Mouse (Mus musculus) lung, postnatal 0 days (tissue): ENCODE measurements around the gene Crabp1. TPM values are rescaled to one million over a fixed set of nuclear protein-coding genes. Genes with fewer than 3 reads are reported as not detected.
A peak's percentile ranks its signal among the peaks of the same experiment; 100 is the strongest.

Experiments
- ATAC-seq: fragments of 200-750 bp; cut with Nextera tagmentation; 2 replicates; pipeline ENCODE4 v1.8.0; 2017; ENCODE audit warnings: moderate library complexity
- DNase-seq: peaks from one replicate; pipeline ENCODE4 v3.0.0-alpha.2; 2016; ENCODE audit warnings: low spot score
- H3K27ac ChIP-seq: fragments of 300-500 bp; sonication (generic); 2 replicates; pipeline ENCODE4 v1.5.1; 2014; ENCODE audit warnings: antibody characterized with exemption, mild to moderate bottlenecking, low read length, mixed read lengths
- H3K27me3 ChIP-seq: fragments of 300-500 bp; sonication (generic); replicated peaks from 2 replicates; pipeline ENCODE4 v1.6.1; 2014; ENCODE audit warnings: low read length, mixed read lengths; ENCODE audit not compliant: insufficient read depth
- H3K36me3 ChIP-seq: fragments of 300-500 bp; sonication (generic); 2 replicates; pipeline ENCODE4 v1.6.1; 2014; ENCODE audit warnings: low read length, mixed read lengths; ENCODE audit not compliant: insufficient read depth
- H3K4me1 ChIP-seq: fragments of 300-500 bp; sonication (generic); 2 replicates; pipeline ENCODE4 v1.6.1; 2014; ENCODE audit warnings: antibody characterized with exemption, low read depth, low read length, mixed read lengths; ENCODE audit not compliant: insufficient read depth
- H3K4me2 ChIP-seq: fragments of 300-500 bp; sonication (generic); replicated peaks from 2 replicates; pipeline ENCODE4 v1.6.1; 2014; ENCODE audit warnings: low read depth, mild to moderate bottlenecking, low read length, moderate library complexity, mixed read lengths
- H3K4me3 ChIP-seq: fragments of 300-500 bp; sonication (generic); 2 replicates; pipeline ENCODE4 v1.5.1; 2014; ENCODE audit warnings: low read depth, low read length
- H3K9ac ChIP-seq: fragments of 300-500 bp; sonication (generic); replicated peaks from 2 replicates; pipeline ENCODE4 v1.6.1; 2014; ENCODE audit warnings: low read depth, mild to moderate bottlenecking
- H3K9me3 ChIP-seq: fragments of 300-500 bp; sonication (generic); 2 replicates; pipeline ENCODE4 v1.6.1; 2016; ENCODE audit warnings: low read length, mixed read lengths
- CTCF ChIP-seq: IDR thresholded peaks from 2 replicates; pipeline ENCODE4 v1.5.1; 2016; ENCODE audit warnings: antibody characterized with exemption, mild to moderate bottlenecking
- EP300 ChIP-seq: IDR thresholded peaks from 2 replicates; pipeline ENCODE4 v1.6.1; 2016; ENCODE audit warnings: antibody characterized with exemption, mild to moderate bottlenecking, control low read depth
- WGBS: fragments of 180-500 bp; shearing (Covaris S2); extraction: QIAGEN DNeasy Blood & Tissue Kit; methylation state at CpG from one replicate; pipeline ENCODE4 v1.1.7; 2014; 5-methylcytosine and 5-hydroxymethylcytosine counted together
- polyA plus RNA-seq: library from polyadenylated mRNA; unstranded; fragments of >200 nt; fragmentation: Nextera tagmentation; extraction: Ambion mirVana; gene quantifications from 2 replicates; pipeline ENCODE4 v1.2.1, GENCODE M21; 2015

Gene Crabp1
- polyA plus RNA-seq, 1 experiment from 2014 or later: 2.6 TPM

GRCm38 (mm10) chr9:54764091-54764490 lies 457 bp upstream of the Crabp1 start:
- ATAC-seq (no peak), DNase-seq (no peak)
- Histone ChIP-seq H3K9me3 (no peaks in the 10 kb centered on the region), H3K27me3 (peaks cover 25% of the 10 kb centered on the region), H3K27ac (no peak overlapping the region), H3K4me2 (no peak overlapping the region), H3K36me3 (no peaks in the 10 kb centered on the region), H3K9ac (no peak overlapping the region), H3K4me1 (0 out of 2 replicates have a peak, but pooled peaks cover 4% of the 10 kb centered on the region), H3K4me3 (no peak overlapping the region)
- TF ChIP-seq EP300 (no peak), CTCF (no peak)
- 22% methylated on average over 12 of the region's 12 CpGs for WGBS

DNA sequence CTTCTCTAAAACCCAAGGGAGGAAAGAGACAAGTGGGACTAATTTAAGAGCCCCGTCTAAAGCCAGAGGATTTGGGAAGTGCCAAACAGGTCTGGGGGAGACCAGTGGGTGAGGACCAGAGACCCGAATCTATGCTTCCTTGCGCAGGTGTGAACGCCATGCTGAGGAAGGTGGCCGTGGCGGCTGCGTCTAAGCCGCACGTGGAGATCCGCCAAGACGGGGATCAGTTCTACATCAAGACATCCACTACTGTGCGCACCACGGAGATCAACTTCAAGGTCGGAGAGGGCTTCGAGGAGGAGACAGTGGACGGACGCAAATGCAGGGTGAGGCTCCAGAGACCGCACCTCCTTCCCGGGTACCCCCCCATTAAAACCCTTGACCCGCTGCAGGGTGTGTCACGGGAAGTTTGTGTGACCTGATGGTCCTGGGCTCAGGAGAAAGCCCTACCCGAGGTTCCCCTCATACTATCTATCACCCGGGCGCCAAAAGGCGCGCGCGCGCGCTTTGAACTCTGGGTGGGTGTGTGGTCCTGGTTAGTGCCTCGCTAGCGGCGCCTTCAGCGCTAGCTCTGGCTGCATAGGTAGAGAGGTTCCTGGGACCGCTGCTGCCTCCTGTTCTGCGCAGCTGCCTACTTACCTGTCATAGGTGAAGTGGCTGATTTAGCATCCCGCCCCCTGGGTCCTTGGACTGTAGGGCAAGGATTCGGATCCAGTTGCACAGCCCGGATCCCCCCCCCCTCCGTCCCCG lies 963 bp downstream of the Crabp1 start:
- Histone ChIP-seq H3K27me3 (peaks cover 25% of the 10 kb centered on the region), H3K36me3 (no peaks in the 10 kb centered on the region), H3K4me2 (peak overlapping the region; percentile 38), H3K4me3 (peak overlapping the region; percentile 16; the same call in 1 of the 2 replicates), H3K9me3 (no peaks in the 10 kb centered on the region), H3K27ac (no peak overlapping the region), H3K4me1 (0 out of 2 replicates have a peak, but pooled peaks cover 4% of the 10 kb centered on the region), H3K9ac (no peak overlapping the region)
- 0% methylated on average over 36 of the region's 41 CpGs for WGBS
- ATAC-seq: no peak
- no peak for DNase-seq
- no peak for TF ChIP-seq EP300

DNA sequence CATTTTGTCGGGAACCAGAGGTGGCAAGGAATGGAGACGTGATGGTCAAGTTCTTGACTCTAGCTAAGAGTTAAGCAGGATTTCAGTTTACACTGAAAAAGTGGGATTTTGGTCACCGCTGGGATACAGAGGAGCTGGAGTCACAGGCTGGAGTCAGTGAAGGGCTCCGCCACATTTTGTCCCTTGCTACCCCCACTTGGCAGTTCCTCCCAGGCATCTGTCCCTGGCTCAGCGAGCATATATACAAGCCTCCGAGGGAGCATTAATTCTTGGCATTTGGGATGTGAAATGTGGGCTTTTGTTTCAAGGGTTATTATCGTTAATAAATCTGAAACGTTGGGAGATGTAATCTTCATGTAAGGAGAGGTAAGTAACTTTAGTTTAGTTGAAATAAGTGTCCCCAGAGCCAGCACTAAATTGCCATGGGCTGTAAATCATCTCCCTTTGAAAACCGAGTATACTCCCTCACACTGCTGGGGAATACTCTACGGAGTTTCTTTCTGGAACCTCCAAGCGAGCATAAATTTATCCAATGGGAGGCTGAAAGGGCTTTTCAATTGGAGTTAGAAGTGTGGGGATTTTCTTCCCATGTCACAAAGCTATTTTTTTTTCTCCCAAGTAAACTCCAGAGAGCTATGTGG lies 5.7 kb downstream of the Crabp1 start:
- TF ChIP-seq EP300 (no peak), CTCF (no peak)
- Histone ChIP-seq H3K4me1 (no peaks in the 10 kb centered on the region), H3K9ac (no peak overlapping the region), H3K4me2 (no peak overlapping the region), H3K27ac (no peak overlapping the region), H3K36me3 (no peaks in the 10 kb centered on the region), H3K27me3 (peaks cover 8% of the 10 kb centered on the region), H3K4me3 (no peak overlapping the region), H3K9me3 (no peaks in the 10 kb centered on the region)
- DNase-seq (no peak), ATAC-seq (no peak)
- WGBS: 68% methylated on average over 11 of the region's 11 CpGs

DNA sequence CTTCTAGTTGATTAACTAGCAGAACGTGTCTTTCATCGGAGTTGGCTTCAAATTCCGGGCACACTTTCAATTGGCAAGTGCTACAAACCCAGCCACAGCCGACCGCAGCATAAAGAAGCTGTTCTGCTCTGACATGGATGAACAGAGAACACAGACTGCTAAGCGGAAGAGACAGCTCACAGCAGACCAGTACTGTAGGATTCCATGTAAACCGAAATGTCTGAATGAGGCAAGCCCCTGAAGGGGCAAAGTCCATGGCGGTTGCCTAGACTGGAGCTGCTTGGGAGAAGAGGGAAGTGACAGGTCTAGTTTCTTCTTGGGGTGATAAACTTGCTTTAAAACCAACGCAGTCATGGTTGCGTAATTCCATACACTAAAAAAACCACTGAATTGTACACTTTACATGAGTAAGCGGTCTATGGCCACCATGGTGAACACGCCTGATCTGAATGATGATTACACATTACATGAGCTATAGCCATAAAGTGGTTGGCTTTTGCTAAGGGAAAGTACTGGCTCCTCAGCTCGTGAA lies 12.0 kb downstream of the Crabp1 start:
- TF ChIP-seq EP300: no peak
- TF ChIP-seq CTCF: no peak
- no peak overlapping the region for H3K27ac ChIP-seq
- H3K9ac ChIP-seq: no peak overlapping the region
- no peak overlapping the region for H3K4me3 ChIP-seq
- no peak overlapping the region for H3K4me2 ChIP-seq
- H3K9me3 ChIP-seq: no peaks in the 10 kb centered on the region
- ATAC-seq (no peak), DNase-seq (peak; percentile 17)
- H3K4me1 ChIP-seq: no peaks in the 10 kb centered on the region
- WGBS: 70% methylated on average over 13 of the region's 13 CpGs
- H3K27me3 ChIP-seq: no peaks in the 10 kb centered on the region
- no peaks in the 10 kb centered on the region for H3K36me3 ChIP-seq

DNA sequence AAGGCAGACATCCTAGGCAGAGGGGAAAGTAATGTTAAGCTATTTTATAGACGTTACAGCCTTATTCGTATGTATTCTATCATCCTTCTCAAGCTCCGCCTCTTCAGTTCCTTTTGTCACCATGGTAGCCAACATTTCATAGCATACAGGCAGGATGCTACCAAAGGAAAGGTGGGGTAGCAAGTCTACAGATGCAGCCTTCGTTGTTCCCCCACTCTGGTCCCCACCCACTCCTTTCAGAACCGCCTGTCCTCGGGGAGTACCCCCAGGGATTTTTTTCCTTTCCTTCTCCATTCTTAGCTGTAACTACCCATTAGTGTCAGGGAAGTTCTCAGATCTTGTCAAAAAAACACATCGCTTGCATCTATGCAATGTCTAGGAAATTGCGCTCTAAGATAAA lies 14.7 kb downstream of the Crabp1 start:
- Histone ChIP-seq H3K27ac (no peak overlapping the region), H3K36me3 (no peaks in the 10 kb centered on the region), H3K4me2 (no peak overlapping the region), H3K4me1 (no peaks in the 10 kb centered on the region), H3K9me3 (no peaks in the 10 kb centered on the region), H3K4me3 (no peak overlapping the region), H3K27me3 (no peaks in the 10 kb centered on the region), H3K9ac (no peak overlapping the region)
- TF ChIP-seq EP300: no peak
- no peak for TF ChIP-seq CTCF
- no peak for DNase-seq
- ATAC-seq: no peak
- 83% methylated on average over 8 of the region's 8 CpGs for WGBS

GRCm38 (mm10) chr9:54782504-54782903 lies 18.0 kb downstream of the Crabp1 start:
- H3K4me2 ChIP-seq: no peak overlapping the region
- no peak for DNase-seq
- ATAC-seq: no peak

More at GRCm38 (mm10) chr9:54782504-54782903, 18.0 kb downstream of the Crabp1 start:
- Histone ChIP-seq H3K4me1 (no peaks in the 10 kb centered on the region), H3K9ac (no peak overlapping the region), H3K27me3 (no peaks in the 10 kb centered on the region), H3K4me3 (no peak overlapping the region), H3K27ac (no peak overlapping the region), H3K36me3 (no peaks in the 10 kb centered on the region), H3K9me3 (no peaks in the 10 kb centered on the region)
- 54% methylated on average over 15 of the region's 15 CpGs for WGBS
- TF ChIP-seq EP300 (no peak), CTCF (no peak)
